Mouse (Mus musculus) liver, embryonic 14.5 days (tissue): ENCODE results near the gene Fbln1.

Experiments
- CTCF ChIP-seq: IDR thresholded peaks from 2 replicates; pipeline ENCODE4 v1.5.1; 2016; ENCODE audit warnings: antibody characterized with exemption, low read depth, control low read depth
- EP300 ChIP-seq: IDR thresholded peaks from 2 replicates; pipeline ENCODE4 v1.6.1; 2016; ENCODE audit warnings: antibody characterized with exemption, low read depth

DNA sequence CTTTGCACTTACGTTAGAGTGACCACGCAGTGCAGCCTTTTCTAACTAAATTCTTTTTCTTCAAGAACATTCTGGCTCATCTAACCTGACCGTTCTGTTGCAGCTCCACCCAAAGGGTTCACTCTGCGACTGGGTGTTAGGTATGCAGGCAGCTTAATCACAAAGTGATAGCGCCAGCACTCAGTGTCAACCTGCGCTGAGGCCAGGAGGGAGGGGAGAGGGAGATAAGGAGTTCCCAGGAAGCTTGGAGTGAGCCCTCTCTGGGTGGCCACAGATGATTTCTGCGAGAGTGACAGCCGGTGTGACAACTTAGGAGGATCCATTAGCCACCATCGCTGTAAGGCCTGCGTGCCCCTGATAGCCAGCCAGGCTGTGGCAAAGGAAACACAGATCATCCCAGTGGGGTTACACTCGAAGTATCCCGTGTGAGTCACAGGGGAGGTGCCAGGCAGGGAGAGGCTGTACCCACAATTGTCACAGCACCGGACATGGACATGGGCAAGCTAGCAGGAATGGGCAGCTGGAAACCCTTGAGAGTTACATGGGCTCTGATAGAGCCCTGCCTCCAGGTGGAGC is 24.3 kb downstream of the Fbln1 start:
- TF ChIP-seq CTCF: no peak
- TF ChIP-seq EP300: no peak
